Mouse (Mus musculus) cerebellum, postnatal 10 days (tissue): Measurements from ENCODE around the gene Stx7.
"Not testable (repeated sequence)": the region's sequence is repeated elsewhere in the genome, so short reads cannot be mapped to it uniquely, and the experiment has no call there.

ENCODE experiments used
- DNase-seq, 2 experiments: peaks; one replicate each; pipeline ENCODE4 v3.0.0; 2021; ENCODE audit warnings: mixed read lengths in 2 of 2

The Stx7 gene

DNA sequence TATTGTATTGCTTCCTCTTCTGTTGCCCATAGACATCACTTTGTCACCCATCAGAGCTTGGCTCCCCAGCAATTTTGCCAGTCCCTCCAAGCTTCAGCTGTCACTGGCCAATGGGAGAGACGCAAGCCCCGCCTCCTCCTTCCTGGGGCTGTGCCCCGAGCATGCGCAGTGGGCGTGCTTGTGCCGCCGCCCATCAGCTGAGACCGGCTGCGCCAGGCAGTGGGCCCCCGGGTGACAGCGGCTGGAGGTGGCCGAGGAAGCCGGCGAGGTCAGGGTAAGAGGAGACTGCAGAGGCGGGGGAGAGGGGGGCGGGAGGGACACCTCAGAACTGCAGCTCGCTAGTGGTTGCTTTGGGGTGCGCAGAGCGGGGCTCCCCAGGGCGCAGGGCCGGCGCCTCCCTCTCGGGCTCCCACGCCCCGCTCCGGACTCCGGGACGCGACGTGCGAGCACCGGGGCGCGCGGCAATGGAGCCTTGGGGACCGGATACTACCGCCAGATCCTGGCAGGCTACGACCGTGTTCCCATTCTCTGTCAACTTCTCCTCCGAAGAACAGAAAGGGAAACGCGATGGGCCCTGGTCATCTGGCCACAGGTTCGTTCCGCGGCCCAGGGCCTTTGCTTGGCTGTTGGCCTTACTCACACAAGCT, at the start of gene Stx7:
Stx7 (plus strand) TSS at position 168 of the 647 bp plus-strand sequence.
- DNase-seq, result peak; percentile 94 to 97

DNA sequence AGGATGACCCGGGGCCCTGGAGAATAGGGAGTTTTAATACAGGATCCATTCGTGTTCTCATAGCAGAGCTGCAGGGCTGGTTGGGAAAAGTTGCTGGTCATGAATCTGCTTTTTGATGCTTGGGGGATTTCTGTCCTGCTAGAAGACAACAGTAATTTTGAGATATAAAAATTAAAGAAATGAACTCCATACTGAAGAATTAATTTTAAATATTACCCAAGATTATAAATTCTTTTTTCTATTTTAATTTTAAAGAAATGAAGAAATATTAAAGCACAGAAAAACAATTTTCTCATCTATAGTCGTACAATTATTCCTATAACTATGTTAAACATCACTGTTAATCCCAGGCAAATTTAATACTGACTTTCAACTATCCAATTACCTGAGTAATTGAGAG, 47.3 kb upstream of the Stx7 start, which contains the start of gene Taar8c:
Taar8c (minus strand) TSS at position 101 of the 400 bp plus-strand sequence.
- DNase-seq, result not testable (repeated sequence)

DNA sequence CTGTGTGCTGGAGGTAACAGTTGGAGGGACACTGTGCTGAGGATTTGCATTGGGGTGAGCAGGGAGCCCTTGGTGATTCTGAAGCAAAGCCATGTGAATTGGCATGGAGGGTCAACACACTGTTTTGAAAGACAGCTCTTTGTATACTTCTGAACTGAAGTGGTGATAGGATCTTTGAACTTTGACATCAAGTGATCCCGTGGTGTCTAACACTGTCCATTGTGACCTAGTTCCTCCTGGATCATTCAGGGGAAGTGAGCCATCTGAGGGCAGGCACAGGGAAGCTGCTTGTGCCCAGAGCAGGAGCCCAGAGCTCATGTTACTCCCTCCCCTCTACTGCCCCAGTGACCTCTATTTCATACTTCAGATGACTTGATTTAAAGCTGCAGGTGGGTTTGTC, 45.8 kb upstream of the Stx7 start:
- DNase-seq, result not testable (repeated sequence)

DNA sequence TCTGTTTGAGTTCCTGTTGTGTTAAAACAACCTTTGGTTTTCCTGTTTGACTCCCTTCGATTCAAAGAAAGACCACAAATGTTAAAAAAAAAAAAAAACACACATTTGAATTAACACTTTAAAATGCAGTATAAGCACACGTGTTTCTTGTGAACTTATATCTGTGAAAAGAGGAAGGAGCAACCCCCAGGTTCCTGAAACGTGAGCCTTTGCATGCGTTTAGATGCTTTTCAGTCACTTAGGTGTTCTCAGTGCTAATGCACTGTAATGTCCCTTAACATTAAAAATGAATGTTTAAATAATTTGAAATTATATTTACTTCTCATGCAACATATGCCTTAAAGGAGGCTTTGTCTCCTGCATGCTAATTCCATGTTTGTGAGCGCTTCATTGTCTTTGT, 41.4 kb upstream of the Stx7 start:
- no peak for DNase-seq

DNA sequence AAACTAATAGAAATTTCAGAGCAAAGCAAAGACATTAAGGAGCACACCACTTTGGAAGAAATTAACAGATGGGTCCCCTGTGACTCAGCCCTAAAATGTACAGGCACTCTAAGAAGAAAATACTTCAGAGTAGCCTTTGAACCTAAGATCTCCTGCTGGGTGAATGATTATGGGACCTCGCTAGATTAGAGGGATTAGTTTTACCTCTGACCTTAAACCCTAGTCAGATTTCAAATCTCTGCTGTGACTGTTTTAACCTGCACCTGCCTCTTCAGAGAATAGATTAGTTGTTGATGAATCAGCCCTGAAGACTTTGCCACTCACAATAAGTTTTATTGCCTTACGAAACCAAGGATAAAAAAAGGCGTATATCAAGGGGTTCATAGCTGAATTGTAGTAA, 40.9 kb upstream of the Stx7 start:
- no peak for DNase-seq

DNA sequence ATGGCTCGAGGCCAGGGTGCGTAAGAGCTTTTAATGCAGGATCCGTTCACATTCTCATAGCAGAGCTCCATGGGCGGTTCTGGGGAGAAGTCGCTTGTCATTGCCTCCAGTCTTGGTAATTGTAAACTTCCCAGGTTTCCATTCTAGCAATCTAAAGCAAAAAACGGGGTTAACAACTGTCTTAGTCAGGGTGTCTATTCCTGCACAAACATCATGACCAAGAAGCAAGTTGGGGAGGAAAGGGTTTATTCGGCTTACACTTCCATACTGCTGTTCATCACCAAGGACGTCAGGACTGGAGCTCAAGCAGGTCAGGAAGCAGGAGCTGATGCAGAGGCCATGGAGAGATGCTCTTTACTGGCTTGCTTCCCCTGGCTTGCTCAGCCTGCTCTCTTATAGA, 39.7 kb upstream of the Stx7 start, which contains the start of gene Taar9:
Taar9 (minus strand) TSS at position 101 of the 400 bp plus-strand sequence.
- DNase-seq, result not testable (repeated sequence)

DNA sequence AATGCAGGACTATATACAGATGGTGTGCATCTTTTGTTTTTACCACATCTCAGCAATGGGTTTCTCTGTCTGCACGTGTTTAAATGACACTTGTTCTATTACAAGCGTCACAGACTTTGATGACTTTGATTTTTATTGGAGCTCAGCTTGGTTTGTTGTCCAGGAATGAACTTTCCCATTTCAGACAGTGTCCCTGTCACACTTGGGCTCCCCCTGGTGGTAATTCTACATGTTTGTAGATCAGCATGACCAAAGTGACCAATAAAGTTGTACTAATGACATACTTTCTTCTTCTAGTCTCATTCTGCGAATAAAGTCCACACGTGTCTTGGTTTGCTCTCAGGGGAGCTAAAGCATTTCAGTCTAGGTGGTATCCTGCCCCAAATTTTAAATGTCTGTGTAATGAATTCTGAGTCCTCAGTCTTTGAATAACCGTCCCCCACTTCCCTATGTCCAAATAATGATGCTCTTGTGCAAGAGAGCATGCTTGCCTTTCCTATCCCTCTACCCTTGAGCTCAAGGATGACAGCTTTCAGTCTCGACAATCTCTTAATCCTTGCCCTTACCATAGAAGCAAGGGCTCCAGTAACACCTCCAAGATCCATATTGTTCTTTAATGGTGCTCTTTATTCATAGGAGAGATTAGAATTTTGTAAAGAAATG, 37.9 kb upstream of the Stx7 start:
- DNase-seq, result peak; percentile 80 to 91

DNA sequence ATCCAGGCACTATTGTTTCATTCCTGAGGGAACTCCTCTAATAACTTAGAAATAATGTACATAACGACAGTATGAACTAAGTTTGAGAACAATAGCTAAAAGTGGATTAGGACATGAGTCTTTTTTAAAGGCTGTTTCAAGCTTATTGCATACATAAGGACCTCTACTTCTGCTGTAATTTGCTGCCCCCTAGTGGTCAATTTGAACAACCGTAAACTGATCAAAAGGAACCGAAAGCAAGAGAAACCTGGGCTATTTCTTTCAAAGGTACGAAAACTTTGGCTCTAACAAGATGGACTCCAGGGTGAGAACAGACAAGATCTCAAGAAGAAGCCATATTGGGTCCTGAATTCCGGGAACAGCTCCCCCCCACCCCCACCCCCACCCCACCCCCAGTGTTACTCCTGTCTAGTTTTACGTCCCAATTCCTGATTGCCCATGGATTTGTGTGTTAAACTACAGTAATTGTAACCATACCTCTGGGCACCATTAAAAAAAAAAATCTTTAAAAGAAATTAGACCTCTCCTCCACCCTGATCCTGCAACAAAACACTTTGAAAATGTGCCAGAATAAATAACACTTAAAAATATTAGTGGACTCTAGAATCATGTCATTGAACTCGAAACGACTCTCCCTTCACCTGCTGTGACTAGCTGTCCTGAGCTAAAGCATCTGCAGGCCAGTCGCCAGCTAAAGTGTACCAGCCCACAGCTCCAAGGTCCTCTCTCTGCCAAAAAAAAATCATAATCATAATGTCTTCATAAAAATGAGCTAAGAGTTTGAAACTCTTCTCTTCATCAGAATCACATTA, 17.4 kb upstream of the Stx7 start:
- DNase-seq, result peak; percentile 78 to 87

DNA sequence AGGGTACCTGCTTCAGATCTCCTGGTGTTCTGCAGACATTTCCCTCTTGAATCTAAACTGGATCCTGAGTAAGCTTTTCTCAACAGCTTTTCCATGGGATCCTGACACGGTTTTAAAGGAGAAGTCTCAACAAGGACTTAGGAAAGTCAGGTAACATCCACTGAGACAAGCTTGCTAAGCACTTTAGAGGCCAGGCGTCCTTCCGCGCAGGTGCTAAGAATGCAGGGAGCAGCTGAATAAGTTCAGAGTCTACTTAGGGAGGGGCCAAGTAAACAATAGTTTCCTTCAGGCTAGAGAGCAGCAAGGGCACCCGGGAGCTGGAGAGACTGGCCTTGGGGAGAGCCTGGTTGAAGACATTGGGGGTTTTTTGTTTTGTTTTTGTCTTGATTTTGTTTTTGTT, 16.8 kb upstream of the Stx7 start:
- DNase-seq, result no peak

DNA sequence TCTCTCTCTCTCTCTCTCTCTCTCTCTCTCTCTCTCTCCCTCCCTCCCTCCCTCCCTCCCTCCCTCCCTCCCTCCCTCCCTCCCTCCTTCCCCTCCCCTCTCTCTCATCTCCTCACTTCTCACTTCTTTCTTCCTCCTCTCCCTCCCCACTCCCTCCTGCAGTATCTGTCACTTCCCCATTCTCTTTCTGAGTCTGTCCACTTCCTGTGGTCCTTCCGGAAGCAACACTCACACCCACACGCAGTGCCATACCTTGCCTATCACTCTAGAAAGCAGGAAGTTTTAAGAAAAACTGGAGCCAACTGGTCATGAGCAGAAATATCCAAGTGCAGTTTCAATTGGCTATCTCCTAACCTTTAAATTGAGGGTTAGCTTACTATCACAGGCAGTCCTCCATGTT, 16.0 kb upstream of the Stx7 start:
- DNase-seq, result no peak

DNA sequence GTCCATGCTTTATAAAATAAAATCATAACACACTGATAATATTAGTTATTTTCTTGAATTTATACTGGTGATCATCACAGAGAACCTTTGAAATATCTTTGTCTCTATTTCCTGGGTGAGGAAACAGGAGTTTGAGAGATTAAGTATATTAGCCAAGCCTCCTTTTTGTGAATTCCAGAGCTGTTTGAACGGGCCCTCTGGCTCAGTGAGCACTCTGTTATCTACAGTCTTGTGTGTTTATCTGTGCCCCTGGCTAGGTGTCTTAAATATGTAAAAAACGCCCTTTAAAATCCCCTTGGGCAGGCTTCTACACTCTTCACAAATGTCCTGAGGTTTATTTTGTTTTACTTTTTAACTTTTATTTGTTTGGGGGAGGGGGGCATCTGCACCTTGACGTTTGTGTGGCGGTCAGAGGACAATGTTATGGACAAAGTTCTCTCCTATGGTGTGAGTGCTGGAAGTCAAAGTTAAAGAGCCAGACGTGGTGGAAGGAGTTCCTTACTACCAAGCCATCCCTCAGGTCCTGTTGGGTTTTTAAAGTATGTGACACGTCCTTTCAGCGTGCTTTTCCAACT, 14.9 kb upstream of the Stx7 start:
- DNase-seq, result no peak

DNA sequence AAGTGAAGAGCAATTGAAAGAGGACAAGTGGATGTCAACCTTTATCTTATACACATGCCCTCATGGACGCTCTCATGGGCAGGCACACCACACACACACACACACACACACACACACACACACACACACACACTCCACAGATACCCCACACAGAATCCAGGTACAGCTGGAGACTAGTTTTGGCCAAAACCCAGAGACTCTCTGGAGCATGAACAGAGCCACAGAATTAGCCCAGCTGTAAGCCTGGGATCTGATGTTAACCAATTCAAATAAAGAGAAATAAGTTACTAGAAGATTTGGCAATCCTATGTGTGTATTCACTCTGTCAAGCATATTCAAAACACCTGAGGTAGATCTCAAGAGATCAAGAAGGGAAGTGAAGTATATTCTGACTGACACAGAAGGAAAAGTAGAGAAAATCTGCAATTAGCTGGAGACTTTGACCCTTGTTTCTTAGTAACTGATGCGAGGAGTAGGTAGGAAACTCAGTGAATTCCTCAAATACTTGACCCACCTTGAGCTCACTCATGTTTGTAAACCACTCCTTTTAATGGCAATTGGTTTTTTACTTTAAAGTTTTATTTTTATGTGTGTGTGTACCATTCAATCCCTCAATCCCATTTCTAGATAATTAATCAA, 10.4 kb upstream of the Stx7 start:
- no peak for DNase-seq

DNA sequence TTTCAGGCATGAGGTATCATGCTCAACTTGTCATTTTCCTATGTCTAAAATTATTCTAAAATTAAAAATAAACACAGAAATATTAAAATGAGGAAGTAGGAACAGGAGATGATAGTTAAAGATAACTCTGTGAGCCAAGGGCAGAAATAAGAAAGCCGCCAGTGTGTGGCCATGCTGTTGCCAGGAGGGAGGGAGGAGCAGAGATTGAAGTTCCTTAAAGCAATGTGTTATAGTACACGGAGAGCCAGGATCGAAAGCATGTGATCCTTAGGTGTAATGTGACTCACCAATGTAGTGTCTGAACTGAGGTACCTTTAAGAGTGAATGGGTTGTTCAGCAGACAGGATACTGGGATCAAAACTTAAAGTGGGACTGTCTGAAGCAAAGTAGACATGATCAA, 6.4 kb upstream of the Stx7 start:
- no peak for DNase-seq

DNA sequence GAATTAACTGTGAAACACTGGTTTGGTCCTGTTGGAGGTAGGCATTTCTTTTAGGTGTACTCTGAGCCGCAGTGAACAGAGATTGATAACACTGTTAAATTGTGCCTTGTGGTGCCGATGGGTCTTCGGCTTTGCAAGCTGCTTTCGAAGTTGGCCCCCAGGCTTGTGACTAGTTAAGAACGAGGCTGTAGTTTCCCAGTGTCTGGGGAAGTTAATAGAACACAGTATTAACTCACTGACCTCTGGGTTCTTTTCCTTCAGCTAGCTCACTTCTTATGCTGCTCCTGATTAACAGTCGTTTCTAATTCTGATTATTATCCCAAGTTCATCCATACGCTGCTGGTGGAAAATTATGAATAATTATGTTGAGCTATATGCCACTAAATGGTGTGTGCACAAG, 984 bp downstream of the Stx7 start:
- DNase-seq, result no peak

DNA sequence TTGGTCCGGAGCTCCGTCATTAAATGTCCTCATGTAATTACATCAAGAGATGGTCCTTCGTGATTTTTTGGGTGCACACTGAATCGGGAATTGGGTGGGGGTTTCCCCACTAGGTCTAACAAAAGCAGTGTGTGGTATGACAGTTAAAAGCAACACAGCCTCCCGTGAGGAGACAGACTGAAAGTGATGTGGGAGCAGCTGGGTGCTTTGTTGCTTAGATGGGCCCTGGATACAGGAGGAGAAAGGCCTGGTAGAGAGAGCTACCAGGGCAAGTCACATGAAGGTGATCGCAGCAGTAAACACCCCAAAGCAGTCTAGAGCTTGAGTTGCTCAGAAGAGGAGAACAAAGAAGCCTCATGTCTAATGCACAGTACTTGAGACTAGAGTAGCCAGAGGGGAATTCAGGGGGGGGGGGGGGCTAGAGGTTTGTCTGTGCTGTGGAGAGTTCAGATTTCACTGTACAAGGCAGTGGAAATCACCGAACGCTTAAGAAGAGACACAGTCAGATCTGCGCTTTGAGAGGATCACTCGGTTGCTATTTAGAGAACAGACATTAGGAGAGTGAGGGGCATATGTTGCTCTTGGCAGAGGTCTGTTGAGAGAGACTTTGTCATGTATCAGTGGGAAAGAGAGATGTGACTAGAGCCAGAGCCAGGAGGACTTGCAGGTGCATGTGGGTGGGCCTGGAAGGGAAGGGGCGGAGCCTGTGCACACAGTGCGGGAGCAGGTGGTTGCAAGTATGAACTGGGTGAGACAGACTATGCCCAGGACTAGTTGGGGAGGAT, 9.6 kb downstream of the Stx7 start:
- peak in 1 of 2 experiments; percentile 22 for DNase-seq

DNA sequence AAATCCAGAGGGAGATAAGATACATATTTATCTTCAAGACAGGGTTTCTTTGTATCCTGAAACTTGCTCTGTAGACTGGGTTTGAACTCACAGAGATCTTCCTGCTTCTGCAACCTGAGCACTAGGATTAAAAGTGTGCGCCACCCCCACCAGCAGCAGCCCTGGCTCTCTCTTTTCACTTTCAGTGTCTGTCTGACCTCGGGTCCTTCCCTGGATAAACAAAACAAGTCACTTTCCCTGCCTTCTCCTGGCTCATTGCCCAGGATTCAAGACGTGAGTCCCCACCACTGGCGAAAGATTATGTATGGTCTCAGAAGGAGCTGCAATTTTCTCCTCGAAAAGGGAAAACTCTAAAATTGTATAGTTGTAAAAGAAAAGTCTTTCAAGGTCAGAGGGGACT, 10.5 kb downstream of the Stx7 start:
- no peak for DNase-seq

DNA sequence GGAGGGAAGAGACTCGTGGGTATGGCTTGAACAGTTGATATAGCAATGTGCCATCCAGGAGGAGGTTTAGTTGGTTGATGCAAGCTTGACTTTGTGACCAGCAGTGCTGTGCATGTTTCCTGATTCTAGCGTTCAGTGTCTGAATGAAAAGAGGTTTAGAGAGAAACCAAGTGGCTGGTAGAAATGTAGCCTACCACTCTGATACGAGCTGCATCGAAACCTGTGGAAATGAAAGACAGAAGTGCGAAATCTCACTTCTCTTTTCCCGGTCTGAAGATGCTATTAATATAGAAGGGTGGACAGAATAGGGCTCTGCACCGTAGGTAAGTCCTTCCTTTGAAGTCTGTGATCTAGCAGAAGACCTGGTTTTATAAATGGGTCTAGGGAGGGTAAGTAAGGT, 11.2 kb downstream of the Stx7 start:
- no peak for DNase-seq

DNA sequence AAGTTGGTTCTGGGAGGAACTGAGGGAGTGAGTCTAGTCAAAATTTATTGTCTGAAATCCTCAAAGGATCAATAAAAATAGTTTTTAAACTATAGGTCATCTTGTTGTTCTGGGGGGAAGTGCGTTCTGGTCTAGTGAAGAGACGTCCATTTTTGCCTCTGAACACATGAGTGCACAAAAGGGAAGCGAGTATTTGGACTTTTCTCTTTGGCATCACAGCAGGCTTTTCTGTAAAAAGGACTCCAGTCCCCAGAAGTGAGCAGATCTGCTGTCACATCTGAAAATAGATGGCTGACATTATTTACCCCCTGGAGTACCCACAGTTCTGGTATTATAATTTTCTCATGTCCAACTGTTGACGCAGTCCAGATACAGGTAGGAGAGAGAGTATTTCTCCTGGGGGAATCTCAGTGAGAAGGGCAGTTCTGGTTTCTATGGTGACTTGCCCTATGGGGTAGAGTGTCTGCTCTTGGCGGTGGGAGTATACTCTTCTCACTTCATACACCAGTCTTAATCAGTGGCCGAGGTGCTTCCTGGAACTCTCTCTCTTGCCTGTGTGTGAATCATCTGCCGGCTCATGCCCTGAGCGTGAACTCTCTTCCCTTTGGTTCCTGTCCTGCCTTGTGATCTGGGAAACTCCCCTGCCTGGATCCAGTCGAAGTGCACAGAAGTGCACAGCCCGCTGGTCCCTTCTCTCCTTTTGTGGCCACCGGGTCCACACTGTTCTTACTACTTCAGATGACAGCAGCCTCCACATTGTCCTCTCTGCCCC, 15.2 kb downstream of the Stx7 start:
- DNase-seq, result no peak

DNA sequence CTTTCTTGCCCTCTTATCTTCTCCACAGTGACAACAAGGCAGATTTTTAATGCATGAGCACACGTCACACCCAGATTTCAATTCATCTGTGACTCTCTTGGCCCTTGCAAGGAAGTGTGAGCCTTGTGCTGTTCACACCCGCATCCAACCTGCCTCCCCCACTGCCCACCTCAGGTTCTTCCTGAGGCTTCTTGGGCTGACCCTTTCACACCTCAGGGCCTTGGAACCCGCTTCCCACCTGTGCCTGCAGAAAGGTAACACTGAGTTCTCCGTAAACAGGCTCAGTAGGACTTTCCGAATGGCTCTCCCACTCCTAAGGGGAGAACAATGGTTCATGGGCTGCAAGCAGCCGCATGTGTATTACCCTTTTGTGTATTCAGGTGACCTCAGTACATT, 15.8 kb downstream of the Stx7 start:
- no peak for DNase-seq

DNA sequence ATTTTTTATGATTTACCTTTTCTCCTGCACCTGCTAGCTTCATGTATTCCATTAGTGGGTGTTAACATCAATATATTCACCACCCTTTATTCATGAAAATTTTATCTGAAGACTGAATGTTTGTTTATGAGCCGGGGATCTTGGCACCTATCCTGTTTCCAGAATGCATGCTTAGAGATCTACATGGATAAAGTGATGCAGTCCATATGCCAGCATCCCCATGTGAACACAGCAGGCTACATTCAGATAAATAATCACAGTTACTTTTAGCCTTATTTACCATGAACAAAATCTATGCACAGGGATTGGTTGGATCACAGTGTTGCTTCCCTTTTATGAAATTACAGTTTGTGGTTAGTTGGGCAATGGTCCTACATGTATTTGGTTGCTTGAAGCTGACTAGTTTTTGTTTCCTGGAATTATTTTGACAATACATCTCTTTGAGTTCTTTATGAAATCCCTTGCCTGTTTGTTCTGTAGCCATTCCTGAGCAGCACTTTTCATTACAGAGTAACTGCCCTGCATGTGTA, 16.5 kb downstream of the Stx7 start:
- peak; percentile 30 to 31 for DNase-seq
